In genomic region chr17:9169371-9169770, GRCm38 (mm10) we compare ENCODE assay signal across 9 mouse cellular contexts.
DNase-seq lines count a peak whose midpoint lies in the region; ATAC-seq and TF ChIP-seq lines count a peak whose summit lies in the region.
"Had no signal": no experiment of that assay in that cellular context is flagged by ENCODE, and none has a peak within 500 bp of the region (broad histone marks: within the 10 kb centered on the region; RNA-seq: fewer than 3 reads in every experiment).

No protein-coding gene starts in this region.

- no peak overlapping the region for H3K4me3 ChIP-seq in spleen, adult 2 months (ENCODE audit: extremely low read depth, insufficient read depth, insufficient read length)
- no peak overlapping the region for H3K4me3 ChIP-seq in forebrain, embryonic 16.5 days (replicated peaks; ENCODE audit: low read length)
- no peak overlapping the region for H3K4me3 ChIP-seq in kidney, adult 2 months (ENCODE audit: insufficient read depth, low read depth, low read length)
- H3K4me3 ChIP-seq in midbrain, postnatal 0 days (ENCODE audit: low read depth, low read length), result no peak overlapping the region
- H3K4me3 ChIP-seq: embryonic facial prominence, embryonic 15.5 days had no signal

- TF ChIP-seq POLR2A in spleen, adult 2 months (IDR thresholded peaks at IDR 0.05; ENCODE audit: low read depth, low read length), result no peak
- no peak for TF ChIP-seq POLR2A in kidney, adult 2 months (IDR thresholded peaks at IDR 0.05; ENCODE audit: low read depth, low read length)

- H3K9ac ChIP-seq in forebrain, embryonic 16.5 days (replicated peaks; ENCODE audit: low read depth, low read length), result peak overlapping the region; percentile 42; the same call in 1 of the 2 replicates
- H3K9ac ChIP-seq in midbrain, postnatal 0 days (replicated peaks; ENCODE audit: low read length, poor library complexity, severe bottlenecking), result 0 out of 2 replicates have a peak overlapping the region, but pooled peaks have one; percentile 29
- H3K9ac ChIP-seq: embryonic facial prominence, embryonic 15.5 days had no signal

- no peaks in the 10 kb centered on the region for H3K4me1 ChIP-seq in spleen, adult 2 months (ENCODE audit: control insufficient read depth, insufficient read depth, insufficient read length)
- peaks cover 17% of the 10 kb centered on the region for H3K4me1 ChIP-seq in forebrain, embryonic 16.5 days (replicated peaks; ENCODE audit: control insufficient read depth, insufficient read depth, low read length)
- no peaks in the 10 kb centered on the region for H3K4me1 ChIP-seq in kidney, adult 2 months (ENCODE audit: control insufficient read depth, insufficient read depth, low read length)
- peaks cover 4% of the 10 kb centered on the region for H3K4me1 ChIP-seq in midbrain, postnatal 0 days (ENCODE audit: insufficient read depth, low read length)

- ATAC-seq in forebrain, embryonic 16.5 days, result no peak
- ATAC-seq in midbrain, postnatal 0 days (ENCODE audit: low FRiP score), result no peak

- WGBS in spleen, adult 2 months, result 23% methylated on average over 11 of the region's 11 CpGs
- WGBS in forebrain, embryonic 16.5 days, result 12% methylated on average over 11 of the region's 11 CpGs
- 7% methylated on average over 11 of the region's 11 CpGs for WGBS in kidney, adult 2 months
- 8% methylated on average over 11 of the region's 11 CpGs for WGBS in midbrain, postnatal 0 days

- H3K27ac ChIP-seq in spleen, adult 2 months (ENCODE audit: insufficient read depth, low read length), result no peak overlapping the region
- peak overlapping the region; percentile 50 for H3K27ac ChIP-seq in forebrain, embryonic 16.5 days (ENCODE audit: low read length)
- no peak overlapping the region for H3K27ac ChIP-seq in kidney, adult 2 months (ENCODE audit: insufficient read depth, low read depth, low read length)
- H3K27ac ChIP-seq in midbrain, postnatal 0 days (ENCODE audit: low read depth, low read length), result peak overlapping the region; percentile 57
- H3K27ac ChIP-seq: embryonic facial prominence, embryonic 15.5 days had no signal

- H3K36me3 ChIP-seq in spleen, adult 2 months (ENCODE audit: control insufficient read depth, insufficient read depth, low read length), result no peaks in the 10 kb centered on the region
- no peaks in the 10 kb centered on the region for H3K36me3 ChIP-seq in forebrain, embryonic 16.5 days (ENCODE audit: control insufficient read depth, insufficient read depth)
- H3K36me3 ChIP-seq in kidney, adult 2 months (ENCODE audit: control insufficient read depth, insufficient read depth, low read length), result no peaks in the 10 kb centered on the region
- no peaks in the 10 kb centered on the region for H3K36me3 ChIP-seq in midbrain, postnatal 0 days (ENCODE audit: insufficient read depth, low read length)
- H3K36me3 ChIP-seq: embryonic facial prominence, embryonic 15.5 days had no signal

- no peaks in the 10 kb centered on the region for H3K27me3 ChIP-seq in spleen, adult 2 months (ENCODE audit: control insufficient read depth, insufficient read depth, low read length)
- no peaks in the 10 kb centered on the region for H3K27me3 ChIP-seq in forebrain, embryonic 16.5 days (replicated peaks; ENCODE audit: control insufficient read depth, insufficient read depth, low read length)
- no peaks in the 10 kb centered on the region for H3K27me3 ChIP-seq in kidney, adult 2 months (replicated peaks; ENCODE audit: control insufficient read depth, insufficient read depth, low read length)
- no peaks in the 10 kb centered on the region for H3K27me3 ChIP-seq in midbrain, postnatal 0 days (ENCODE audit: insufficient read depth, low read length)

- DNase-seq in spleen, adult 2 months (ENCODE audit: low read depth in 1 of 2, low spot score in 2 of 2), result peak in 1 of 2 experiments; percentile 8
- DNase-seq in spleen, adult 12 weeks (ENCODE audit: low spot score), result no peak
- DNase-seq in c-Kit-positive CD71-negative TER-119-negative erythroid progenitor cells, embryonic 14.5 days (ENCODE audit: low read depth), result peak; percentile 31
- DNase-seq in kidney, adult 2 months, result peak; percentile 44
- DNase-seq in left cerebral cortex, postnatal 4 days, result peak; percentile 75
- peak; percentile 92 for DNase-seq in midbrain, postnatal 0 days (ENCODE audit: low spot score)
- DNase-seq in thymus, postnatal 36 days, result peak; percentile 7 to 12

- no peaks in the 10 kb centered on the region for H3K9me3 ChIP-seq in forebrain, embryonic 16.5 days (ENCODE audit: control insufficient read depth, low read length)
- H3K9me3 ChIP-seq in midbrain, postnatal 0 days (ENCODE audit: low read length), result no peaks in the 10 kb centered on the region
- H3K9me3 ChIP-seq: embryonic facial prominence, embryonic 15.5 days had no signal

- peak overlapping the region; percentile 26 for H3K4me2 ChIP-seq in forebrain, embryonic 16.5 days (ENCODE audit: low read length)
- peak overlapping the region; percentile 35 for H3K4me2 ChIP-seq in midbrain, postnatal 0 days (ENCODE audit: low read depth, low read length, poor library complexity, severe bottlenecking)
- H3K4me2 ChIP-seq: embryonic facial prominence, embryonic 15.5 days had no signal

- TF ChIP-seq CTCF in spleen, adult 2 months (IDR thresholded peaks at IDR 0.05; ENCODE audit: extremely low read depth, insufficient read depth, insufficient read length, insufficient replicate concordance), result peak; percentile 10; the same call in 1 of the 2 replicates
- TF ChIP-seq CTCF in kidney, adult 2 months (conservative IDR thresholded peaks at IDR 0.05; ENCODE audit: insufficient read depth, insufficient read length, low read depth, low read length), result peak; percentile 46
- peak; percentile 88 for TF ChIP-seq CTCF in midbrain, postnatal 0 days (IDR thresholded peaks at IDR 0.05)

- intact Hi-C loops in left cerebral cortex, postnatal 4 days (cut with DNase I), result loop anchor here (2.0 to 5.0 kb wide), 4 partner anchors 137 to 1668 kb away; no protein-coding TSS in a partner anchor

Comparison
In these comparisons a context has a peak if more than half of its experiments do, and no peak if none do; other contexts are left out.
1. H3K27ac ChIP-seq: peak in forebrain, embryonic 16.5 days (single experiment) and midbrain, postnatal 0 days (single experiment); none in spleen, adult 2 months (single experiment) and kidney, adult 2 months (single experiment).
2. CTCF ChIP-seq: peak in every context shown above with its lines; median percentile 88 in midbrain, postnatal 0 days; 46 in kidney, adult 2 months; 10 in spleen, adult 2 months.